Mouse (Mus musculus): Measurements from ENCODE around the gene Rgs6.

DNA sequence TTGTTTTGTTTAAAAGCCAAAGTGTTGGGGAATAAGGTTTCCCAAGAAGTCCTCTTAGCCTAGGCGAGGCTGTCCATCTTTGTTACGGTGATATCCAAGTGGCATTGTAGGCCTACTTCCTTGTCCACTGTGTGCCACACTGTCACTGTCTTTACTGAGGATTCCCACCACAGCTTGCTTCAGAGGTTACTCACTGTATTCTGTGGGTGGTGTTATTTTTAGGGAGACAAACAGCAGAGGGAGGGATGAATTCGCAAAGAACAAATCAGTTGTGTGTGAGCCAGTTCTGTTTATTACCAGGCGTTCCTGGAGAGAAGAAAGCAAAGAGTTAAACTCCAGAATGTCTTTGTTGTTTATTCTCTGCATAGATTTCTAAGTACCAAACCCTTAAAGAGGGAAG is 537.2 kb downstream of the Rgs6 start:
- TF ChIP-seq CTCF (IDR thresholded peaks at IDR 0.05; ENCODE audit: low read depth, low read length) (no peak), POLR2A (IDR thresholded peaks at IDR 0.05; ENCODE audit: insufficient read depth, low read length) (no peak), EP300 (IDR thresholded peaks at IDR 0.05; ENCODE audit: insufficient read depth, low read depth, low read length) (no peak)

Data from ES-Bruce4 (cell line).